Mouse (Mus musculus): Measurements from ENCODE around the gene Odf2l.

DNA sequence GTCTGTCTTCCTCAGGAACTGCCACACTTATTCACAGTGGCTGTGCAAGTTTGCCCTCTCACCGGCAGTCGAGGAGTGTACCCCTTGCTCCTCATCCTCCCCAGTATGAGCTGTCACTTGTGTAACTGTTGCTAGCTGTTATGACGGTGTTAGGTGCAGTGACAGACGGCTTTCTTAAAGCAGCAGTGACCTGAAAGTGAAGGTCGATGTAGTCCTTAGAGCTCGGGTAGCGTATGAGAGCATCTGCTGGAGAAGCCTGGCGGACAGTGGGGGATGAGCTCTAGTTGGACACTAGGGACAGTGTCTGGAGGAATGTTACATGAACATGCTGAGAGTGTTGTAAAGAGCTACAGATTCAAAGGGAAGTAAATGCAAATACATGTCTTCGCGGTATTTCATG lies 25.5 kb downstream of the Odf2l start:
- TF ChIP-seq GATA1 (IDR thresholded peaks at IDR 0.05; ENCODE audit: borderline replicate concordance, low read length) (no peak), FLI1 (IDR thresholded peaks at IDR 0.05; ENCODE audit: low read length) (no peak)

Data from megakaryocyte, embryonic 14.5 days (primary cell).